Mouse (Mus musculus) left cerebral cortex, postnatal 36 days (tissue): ENCODE data around the gene Nckap1l. TPM values are rescaled to one million over a fixed set of nuclear protein-coding genes. Genes with fewer than 3 reads are reported as not detected.
"Not testable (repeated sequence)": the region's sequence is repeated elsewhere in the genome, so short reads cannot be mapped to it uniquely, and the experiment has no call there.

ENCODE experiments used
- DNase-seq, 2 experiments: peaks; one replicate each; pipeline ENCODE4 v3.0.0; 2021 to 2022; ENCODE audit warnings: low spot score in 2 of 2, mixed read lengths in 1 of 2
- intact Hi-C: fragments of 180-260 bp; cut with DNase I; formaldehyde crosslinking; loops from one replicate; pipeline ENCODE4 v1.15.1; 2025
- total RNA-seq, 2 experiments: library from RNA; stranded (reverse); gene quantifications; 2 replicates each; pipeline ENCODE4 v1.2.3; 2021

The Nckap1l gene
- total RNA-seq: 1 to 10 TPM; 9.4 to 9.9 TPM

GRCm38 (mm10) chr15:103453551-103454218, at the start of gene Nckap1l:
TSS of gene Nckap1l (plus strand) at chr15:103453794.
- intact Hi-C loops: no loop called here
- peak in 1 of 2 experiments; percentile 15 for DNase-seq

- intact Hi-C loops, DNase-seq: not testable (repeated sequence)
These were observed 48.0 kb upstream of the Nckap1l start for GRCm38 (mm10) chr15:103405586-103405985.

GRCm38 (mm10) chr15:103427017-103427416, 26.6 kb upstream of the Nckap1l start:
- intact Hi-C loops: no loop called here
- no peak for DNase-seq

- intact Hi-C loops: no loop called here
- DNase-seq: no peak
These were observed 23.4 kb upstream of the Nckap1l start, which contains the start of gene Gtsf1 for GRCm38 (mm10) chr15:103430241-103430640. TSS of gene Gtsf1 (minus strand) at chr15:103430470.

GRCm38 (mm10) chr15:103445966-103446365, 7.6 kb upstream of the Nckap1l start:
- DNase-seq, intact Hi-C loops: not testable (repeated sequence)

GRCm38 (mm10) chr15:103448369-103448768, 5.2 kb upstream of the Nckap1l start, which contains the start of gene Gtsf2:
TSS of gene Gtsf2 (minus strand) at chr15:103448469.
- intact Hi-C loops: no loop called here
- DNase-seq: no peak

- DNase-seq: no peak
- intact Hi-C loops: no loop called here
These were observed 855 bp downstream of the Nckap1l start for GRCm38 (mm10) chr15:103454449-103454848.

GRCm38 (mm10) chr15:103462539-103463261, 9.1 kb downstream of the Nckap1l start:
- DNase-seq: no peak
- intact Hi-C loops: no loop called here

- intact Hi-C loops: no loop called here
- no peak for DNase-seq
These were observed 18.0 kb downstream of the Nckap1l start for GRCm38 (mm10) chr15:103471488-103472194.

GRCm38 (mm10) chr15:103472265-103472664, 18.7 kb downstream of the Nckap1l start:
- intact Hi-C loops: no loop called here
- no peak for DNase-seq

- intact Hi-C loops: no loop called here
- peak; percentile 27 to 44 for DNase-seq
These were observed 19.6 kb downstream of the Nckap1l start for GRCm38 (mm10) chr15:103473182-103473581.

GRCm38 (mm10) chr15:103473769-103474168, 20.2 kb downstream of the Nckap1l start:
- no peak for DNase-seq
- intact Hi-C loops: no loop called here

- intact Hi-C loops: no loop called here
- no peak for DNase-seq
These were observed 25.5 kb downstream of the Nckap1l start for GRCm38 (mm10) chr15:103479080-103479606.

- intact Hi-C loops: loop anchor here (5.0 kb wide), 1 partner anchor 52 kb away; no protein-coding TSS in a partner anchor
- no peak for DNase-seq
These were observed 26.5 kb downstream of the Nckap1l start for GRCm38 (mm10) chr15:103480129-103480528.

- DNase-seq: no peak
- intact Hi-C loops: loop anchor here (5.0 kb wide), 1 partner anchor 50 kb away; no protein-coding TSS in a partner anchor
These were observed 28.9 kb downstream of the Nckap1l start for GRCm38 (mm10) chr15:103482488-103482887.

- intact Hi-C loops: loop anchor here (5.0 kb wide), 1 partner anchor 48 kb away; no protein-coding TSS in a partner anchor
- no peak for DNase-seq
These were observed 30.9 kb downstream of the Nckap1l start for GRCm38 (mm10) chr15:103484490-103484889.

- intact Hi-C loops: no loop called here
- DNase-seq: no peak
These were observed 31.5 kb downstream of the Nckap1l start for GRCm38 (mm10) chr15:103485106-103485505.

- intact Hi-C loops: no loop called here
- DNase-seq: no peak
These were observed 33.1 kb downstream of the Nckap1l start for GRCm38 (mm10) chr15:103486658-103487057.

- intact Hi-C loops: no loop called here
- DNase-seq: no peak
These were observed 34.7 kb downstream of the Nckap1l start for GRCm38 (mm10) chr15:103488336-103488735.
